Mouse (Mus musculus): Measurements from ENCODE around the gene Gsdma2.
A peak's percentile ranks its signal among the peaks of the same experiment; 100 is the strongest.
"Not testable (repeated sequence)": the region's sequence is repeated elsewhere in the genome, so short reads cannot be mapped to it uniquely, and the experiment has no call there.

The Gsdma2 gene

DNA sequence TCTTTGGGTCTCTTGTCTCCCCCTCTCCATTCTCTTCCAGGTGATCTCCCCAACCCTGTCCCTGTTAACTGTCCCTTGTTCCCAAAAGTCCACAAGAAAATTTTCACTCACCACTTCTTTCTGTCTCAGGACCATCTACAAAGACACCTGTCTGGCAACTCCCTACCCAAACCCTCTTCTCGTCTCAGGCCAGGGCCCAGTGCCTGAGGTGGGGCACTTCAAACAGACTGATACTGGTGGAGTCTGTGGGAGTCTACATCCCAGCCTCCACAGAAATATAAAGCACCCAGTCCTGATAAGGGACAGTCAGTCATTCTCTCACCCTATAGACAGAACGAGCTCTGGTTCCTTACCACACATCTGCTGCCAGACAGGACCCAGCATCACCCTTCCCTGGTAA, at the start of gene Gsdma2:
Gene Gsdma2, plus strand, starts transcription at position 301 of the 400 bp plus-strand sequence.
- ATAC-seq (ENCODE audit: insufficient number of reproducible peaks, low FRiP score, low TSS enrichment) = no peak

DNA sequence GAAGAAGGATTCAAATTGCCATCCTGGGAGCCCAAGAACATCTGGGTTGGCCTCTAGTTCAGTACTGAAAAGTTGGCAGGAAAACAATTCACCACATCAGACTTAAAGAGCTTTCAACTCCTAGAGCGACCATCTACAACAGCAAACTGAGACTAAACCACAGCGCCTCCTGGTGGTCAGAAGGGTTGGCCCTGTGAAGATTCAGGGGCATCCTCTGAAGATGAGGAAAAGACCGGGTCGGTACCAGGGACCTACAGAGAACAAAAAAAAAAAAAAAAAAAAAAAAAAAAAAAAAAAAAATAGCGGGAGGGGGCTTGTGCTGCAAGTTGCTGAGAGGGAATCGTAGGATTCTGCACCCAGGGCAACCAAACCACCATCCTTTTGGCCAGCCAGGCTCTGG, 49.2 kb upstream of the Gsdma2 start:
- ATAC-seq (ENCODE audit: insufficient number of reproducible peaks, low FRiP score, low TSS enrichment) = no peak

GRCm38 (mm10) chr11:98597991-98598390, 48.6 kb upstream of the Gsdma2 start, which contains the start of gene Lrrc3c:
Gene Lrrc3c (plus strand): TSS chr11:98598291.
- no peak for ATAC-seq (ENCODE audit: insufficient number of reproducible peaks, low FRiP score, low TSS enrichment)

DNA sequence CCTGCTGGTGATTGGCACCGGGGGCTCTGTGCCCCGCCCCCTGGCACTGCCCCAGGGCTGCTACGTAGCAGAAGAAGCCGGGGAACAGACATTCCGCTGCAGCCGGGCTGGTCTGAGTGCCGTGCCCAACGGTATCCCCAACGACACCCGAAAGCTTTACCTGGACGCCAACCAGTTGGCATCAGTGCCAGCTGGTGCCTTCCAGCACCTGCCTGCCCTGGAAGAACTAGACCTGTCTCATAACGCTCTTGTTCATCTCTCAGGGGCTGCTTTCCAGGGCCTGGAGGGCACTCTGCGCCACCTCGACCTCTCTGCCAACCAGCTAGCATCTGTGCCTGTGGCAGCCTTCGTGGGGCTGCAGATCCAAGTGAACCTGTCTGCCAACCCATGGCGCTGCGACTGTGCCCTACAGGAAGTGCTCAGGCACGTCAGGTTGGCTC, 47.7 kb upstream of the Gsdma2 start:
- ATAC-seq (ENCODE audit: insufficient number of reproducible peaks, low FRiP score, low TSS enrichment) = peak; percentile 56; the same call in 1 of the 2 replicates

GRCm38 (mm10) chr11:98599291-98599690, 47.3 kb upstream of the Gsdma2 start:
- ATAC-seq (ENCODE audit: insufficient number of reproducible peaks, low FRiP score, low TSS enrichment) = peak; percentile 15; the same call in 1 of the 2 replicates

DNA sequence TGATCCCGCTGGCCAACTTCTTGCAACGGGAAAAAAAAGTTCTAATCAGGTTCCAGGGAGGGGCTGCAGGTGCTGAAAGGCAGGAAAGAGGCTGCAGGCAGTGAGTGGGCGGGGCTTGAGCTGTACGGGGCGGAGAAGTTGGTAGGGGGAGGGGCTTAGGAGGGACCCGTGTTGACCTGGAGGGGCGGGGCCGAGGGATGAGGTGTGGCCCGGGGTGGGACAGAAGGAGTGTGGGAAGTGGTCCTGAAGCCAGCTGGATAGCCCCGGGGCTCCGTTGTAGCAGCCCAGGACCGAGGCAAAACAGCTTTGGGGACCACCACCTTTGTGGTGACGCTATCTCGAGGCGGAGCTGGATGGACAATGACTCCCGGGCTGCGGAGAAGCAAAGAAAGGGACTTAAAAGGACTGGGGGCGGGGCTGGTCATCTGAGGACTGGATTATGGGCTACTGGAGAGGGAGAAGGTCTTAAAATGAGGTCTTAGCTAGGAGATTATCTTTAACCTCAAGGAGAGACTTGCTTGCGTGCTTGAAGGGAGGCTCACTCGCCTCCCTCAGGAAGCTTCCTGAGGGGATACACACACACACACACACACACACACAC, 44.4 kb upstream of the Gsdma2 start:
- no peak for ATAC-seq (ENCODE audit: insufficient number of reproducible peaks, low FRiP score, low TSS enrichment)

GRCm38 (mm10) chr11:98603953-98604352, 42.6 kb upstream of the Gsdma2 start:
- ATAC-seq (ENCODE audit: insufficient number of reproducible peaks, low FRiP score, low TSS enrichment) = no peak

DNA sequence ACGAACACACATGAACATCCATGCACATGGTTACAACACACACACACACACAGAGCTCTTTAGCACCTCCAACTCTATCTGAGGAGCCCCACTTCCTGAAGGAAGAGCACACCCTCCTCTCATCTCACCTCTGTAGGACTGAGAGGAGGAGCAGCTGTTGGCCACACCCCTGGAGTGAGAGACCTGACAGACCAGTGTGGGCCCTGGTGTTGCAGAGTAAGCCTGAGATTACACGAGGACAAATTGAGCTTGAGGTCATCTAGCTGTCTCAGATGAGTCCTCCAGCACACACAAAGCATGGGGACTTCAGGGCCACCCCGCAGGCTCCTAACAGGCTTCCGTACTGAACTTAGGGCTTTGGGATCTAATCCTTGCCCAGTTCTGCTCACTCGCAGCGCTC, 41.6 kb upstream of the Gsdma2 start:
- not testable (repeated sequence) for ATAC-seq (ENCODE audit: insufficient number of reproducible peaks, low FRiP score, low TSS enrichment)

GRCm38 (mm10) chr11:98606763-98607162, 39.8 kb upstream of the Gsdma2 start:
- ATAC-seq (ENCODE audit: insufficient number of reproducible peaks, low FRiP score, low TSS enrichment) = no peak

DNA sequence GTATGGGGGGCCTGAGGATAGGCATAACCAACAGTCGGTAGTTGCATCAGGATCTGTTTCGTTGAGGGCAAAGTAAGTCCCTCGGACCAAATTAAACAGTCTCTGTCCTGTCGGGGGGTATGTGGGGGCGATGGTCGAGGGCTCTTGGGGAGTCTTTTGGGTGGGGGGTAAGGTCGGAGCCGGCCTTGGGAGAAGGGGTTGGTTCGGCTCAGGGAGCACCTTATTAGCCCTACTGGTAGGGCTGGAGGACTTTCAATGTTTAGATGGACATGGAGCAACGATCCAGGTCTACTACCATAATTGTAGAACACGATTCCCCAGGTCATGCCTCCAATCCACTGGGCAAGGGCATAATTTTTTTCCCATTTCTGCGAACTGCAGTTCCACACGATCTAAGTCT, 25.8 kb upstream of the Gsdma2 start:
- ATAC-seq (ENCODE audit: insufficient number of reproducible peaks, low FRiP score, low TSS enrichment) = no peak

DNA sequence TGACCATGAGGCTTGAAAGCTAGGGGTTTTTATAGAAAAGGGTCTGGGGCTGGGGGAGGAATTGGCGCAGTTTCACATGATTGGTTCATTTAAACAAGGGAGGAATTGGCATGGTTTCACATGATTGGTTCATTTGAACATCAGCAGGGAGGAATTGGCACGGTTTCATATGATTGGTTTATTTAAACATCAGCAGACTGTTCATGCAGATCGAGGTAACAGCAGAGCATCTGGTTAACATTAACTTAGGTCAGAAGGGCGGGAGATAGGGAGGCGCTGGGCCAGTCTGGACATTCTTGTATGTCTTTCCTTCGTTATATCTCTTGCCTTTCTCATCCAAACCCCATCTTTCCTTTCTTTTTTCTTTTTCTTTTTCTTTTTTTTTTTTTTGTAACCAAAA, 22.6 kb upstream of the Gsdma2 start:
- ATAC-seq (ENCODE audit: insufficient number of reproducible peaks, low FRiP score, low TSS enrichment) = not testable (repeated sequence)

- not testable (repeated sequence) for ATAC-seq (ENCODE audit: insufficient number of reproducible peaks, low FRiP score, low TSS enrichment)
These were observed 22.2 kb upstream of the Gsdma2 start for GRCm38 (mm10) chr11:98624381-98624780.

GRCm38 (mm10) chr11:98625611-98626410, 20.7 kb upstream of the Gsdma2 start, which contains the start of the genes Gm12355 and Gsdma3:
Gene Gm12355 (minus strand): TSS chr11:98625661.
Gene Gsdma3 (plus strand): TSS chr11:98626360.
- ATAC-seq (ENCODE audit: insufficient number of reproducible peaks, low FRiP score, low TSS enrichment) = no peak

DNA sequence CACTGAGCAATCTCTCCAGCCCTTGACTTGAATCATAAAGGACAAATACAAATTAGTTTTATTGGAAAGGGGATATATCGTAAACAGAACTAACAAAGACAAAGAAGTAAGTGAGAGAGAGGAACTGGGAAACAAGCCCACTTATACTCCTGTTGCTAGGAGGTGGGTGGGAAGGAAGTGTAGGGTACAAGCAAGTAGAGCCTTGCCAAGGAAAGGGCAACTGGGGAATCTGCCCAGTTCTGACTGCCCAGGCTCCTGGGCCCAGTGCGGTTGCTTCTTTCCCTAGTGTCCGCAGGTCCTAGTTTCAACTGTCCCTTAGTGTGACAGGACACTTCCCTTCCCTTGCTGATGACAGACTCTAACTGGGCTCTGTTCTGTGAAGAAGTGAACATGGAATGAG, 17.9 kb upstream of the Gsdma2 start:
- no peak for ATAC-seq (ENCODE audit: insufficient number of reproducible peaks, low FRiP score, low TSS enrichment)

DNA sequence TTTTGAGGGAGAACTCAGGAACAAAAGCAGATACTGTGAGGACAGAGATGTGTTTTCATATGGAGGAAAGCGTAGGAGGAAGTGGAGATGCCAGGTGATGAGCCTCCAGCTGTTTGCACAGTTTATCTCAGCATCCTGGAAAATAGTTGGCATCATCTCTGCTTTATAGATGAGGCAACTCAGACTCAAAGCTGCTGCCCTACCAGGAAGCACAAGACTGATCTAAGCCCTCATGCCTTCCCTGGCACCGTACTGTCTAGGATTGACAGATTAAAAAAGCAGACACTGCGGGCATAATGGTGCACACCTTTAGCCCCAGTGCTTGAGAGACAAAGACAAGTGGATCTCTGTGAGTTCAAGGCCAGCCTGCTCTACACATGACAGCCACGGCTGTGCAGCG, 15.9 kb upstream of the Gsdma2 start:
- no peak for ATAC-seq (ENCODE audit: insufficient number of reproducible peaks, low FRiP score, low TSS enrichment)

GRCm38 (mm10) chr11:98635312-98635970, 11.1 kb upstream of the Gsdma2 start:
- not testable (repeated sequence) for ATAC-seq (ENCODE audit: insufficient number of reproducible peaks, low FRiP score, low TSS enrichment)

DNA sequence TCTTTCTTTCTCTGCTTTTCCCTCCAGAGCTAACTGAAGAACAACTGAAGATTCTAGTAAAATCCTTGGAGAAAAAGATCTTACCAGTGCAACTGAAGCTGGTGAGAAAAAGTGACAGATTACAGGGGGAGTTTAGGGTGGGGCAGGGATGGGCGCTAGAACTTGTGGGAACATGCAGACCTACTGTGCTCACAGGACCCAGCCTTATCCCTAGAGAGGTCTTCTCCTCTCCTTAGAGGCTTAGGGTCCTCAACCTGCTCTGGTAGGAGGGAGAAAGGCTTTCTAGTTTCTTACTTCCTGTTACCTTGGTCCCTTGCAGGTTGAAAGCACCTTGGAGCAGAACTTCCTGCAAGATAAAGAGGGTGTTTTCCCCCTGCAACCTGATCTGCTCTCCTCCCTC, 9.1 kb upstream of the Gsdma2 start:
- no peak for ATAC-seq (ENCODE audit: insufficient number of reproducible peaks, low FRiP score, low TSS enrichment)

GRCm38 (mm10) chr11:98640091-98640490, 6.5 kb upstream of the Gsdma2 start:
- no peak for ATAC-seq (ENCODE audit: insufficient number of reproducible peaks, low FRiP score, low TSS enrichment)

- ATAC-seq (ENCODE audit: insufficient number of reproducible peaks, low FRiP score, low TSS enrichment) = no peak
These were observed 1.8 kb upstream of the Gsdma2 start for GRCm38 (mm10) chr11:98644757-98645156.

GRCm38 (mm10) chr11:98645946-98646345, 613 bp upstream of the Gsdma2 start:
- ATAC-seq (ENCODE audit: insufficient number of reproducible peaks, low FRiP score, low TSS enrichment) = no peak

- peak; percentile 56; the same call in 1 of the 2 replicates for ATAC-seq (ENCODE audit: insufficient number of reproducible peaks, low FRiP score, low TSS enrichment)
These were observed 8.5 kb downstream of the Gsdma2 start for GRCm38 (mm10) chr11:98655076-98655475.

Data from cerebellum, adult (tissue).